Mouse (Mus musculus) megakaryocyte, embryonic 14.5 days (primary cell): ENCODE measurements around the gene Slc24a4. TPM values are rescaled to one million over a fixed set of nuclear protein-coding genes. Genes with fewer than 3 reads are reported as not detected.

Experiments
- H3K27me3 ChIP-seq: replicated peaks from 2 replicates; pipeline ENCODE3; 2012; ENCODE audit warnings: inconsistent platforms
- H3K36me3 ChIP-seq: replicated peaks from 2 replicates; pipeline ENCODE3; 2012; ENCODE audit warnings: low read length, inconsistent platforms, mixed read lengths
- H3K4me1 ChIP-seq: 2 replicates; pipeline ENCODE4 v1.6.1; 2012; ENCODE audit warnings: inconsistent platforms
- H3K4me3 ChIP-seq: replicated peaks from 2 replicates; pipeline ENCODE3; 2012; ENCODE audit warnings: moderate library complexity, mild to moderate bottlenecking, inconsistent platforms
- H3K9me3 ChIP-seq: 2 replicates; pipeline ENCODE4 v1.6.1; 2012; ENCODE audit warnings: inconsistent platforms
- FLI1 ChIP-seq: IDR thresholded peaks from 2 replicates; pipeline ENCODE4 v1.6.1; 2012; ENCODE audit warnings: low read length, inconsistent platforms, mixed read lengths
- GATA1 ChIP-seq: IDR thresholded peaks from 3 replicates; pipeline ENCODE4 v1.6.1; 2012; ENCODE audit warnings: mixed read lengths, low read length, inconsistent platforms, borderline replicate concordance
- polyA plus RNA-seq: library from polyadenylated mRNA; stranded (reverse); fragments of >175 nt; gene quantifications from 2 replicates; pipeline ENCODE4 v1.2.3, GENCODE M21; 2012; ENCODE audit warnings: low replicate concordance; ENCODE audit not compliant: insufficient read depth

Gene Slc24a4
- polyA plus RNA-seq, 1 experiment = 0.04 TPM

- no peak for TF ChIP-seq FLI1
- no peak for TF ChIP-seq GATA1
- peaks cover 26% of the 10 kb centered on the region for H3K36me3 ChIP-seq
- H3K4me3 ChIP-seq = no peak overlapping the region
- H3K4me1 ChIP-seq = peaks cover 49% of the 10 kb centered on the region
- peaks cover 16% of the 10 kb centered on the region for H3K9me3 ChIP-seq
- peaks cover 4% of the 10 kb centered on the region for H3K27me3 ChIP-seq
Measured at GRCm38 (mm10) chr12:102280867-102281503, 152.5 kb downstream of the Slc24a4 start.

GRCm38 (mm10) chr12:102282126-102282525 is 153.6 kb downstream of the Slc24a4 start:
- TF ChIP-seq FLI1 = no peak
- TF ChIP-seq GATA1 = no peak
- Histone ChIP-seq H3K4me3 (peak overlapping the region; percentile 97), H3K4me1 (peaks cover 53% of the 10 kb centered on the region), H3K9me3 (peaks cover 16% of the 10 kb centered on the region), H3K27me3 (peaks cover 4% of the 10 kb centered on the region), H3K36me3 (peaks cover 38% of the 10 kb centered on the region)

- H3K9me3 ChIP-seq = peaks cover 11% of the 10 kb centered on the region
- TF ChIP-seq FLI1 (no peak), GATA1 (no peak)
- H3K4me1 ChIP-seq = peaks cover 61% of the 10 kb centered on the region
- H3K27me3 ChIP-seq = peaks cover 2% of the 10 kb centered on the region
- H3K4me3 ChIP-seq = peak within 1 kb of the TSS; percentile 97
- peaks cover 42% of the 10 kb centered on the region for H3K36me3 ChIP-seq
Measured at GRCm38 (mm10) chr12:102282763-102283482, 154.4 kb downstream of the Slc24a4 start, which contains the start of gene Rin3. TSS of gene Rin3 (plus strand) at chr12:102283048.

- Histone ChIP-seq H3K9me3 (peaks cover 4% of the 10 kb centered on the region), H3K4me1 (peaks cover 68% of the 10 kb centered on the region), H3K4me3 (peak overlapping the region; percentile 97), H3K36me3 (peaks cover 42% of the 10 kb centered on the region), H3K27me3 (no peaks in the 10 kb centered on the region)
- no peak for TF ChIP-seq GATA1
- no peak for TF ChIP-seq FLI1
Measured at GRCm38 (mm10) chr12:102283483-102284266, 155.1 kb downstream of the Slc24a4 start.

GRCm38 (mm10) chr12:102284267-102284610 is 155.7 kb downstream of the Slc24a4 start:
- no peak for TF ChIP-seq FLI1
- H3K4me3 ChIP-seq = peak overlapping the region; percentile 97
- H3K27me3 ChIP-seq = no peaks in the 10 kb centered on the region
- H3K36me3 ChIP-seq = peaks cover 45% of the 10 kb centered on the region
- H3K4me1 ChIP-seq = peaks cover 74% of the 10 kb centered on the region
- H3K9me3 ChIP-seq = no peaks in the 10 kb centered on the region

GRCm38 (mm10) chr12:102284618-102285159 is 156.2 kb downstream of the Slc24a4 start:
- peak overlapping the region; percentile 97 for H3K4me3 ChIP-seq
- no peaks in the 10 kb centered on the region for H3K27me3 ChIP-seq
- TF ChIP-seq GATA1 (no peak), FLI1 (no peak)
- H3K9me3 ChIP-seq = no peaks in the 10 kb centered on the region
- H3K36me3 ChIP-seq = peaks cover 50% of the 10 kb centered on the region
- peaks cover 79% of the 10 kb centered on the region for H3K4me1 ChIP-seq

GRCm38 (mm10) chr12:102285318-102285717 is 156.8 kb downstream of the Slc24a4 start:
- no peak for TF ChIP-seq GATA1
- no peak for TF ChIP-seq FLI1
- Histone ChIP-seq H3K36me3 (peaks cover 56% of the 10 kb centered on the region), H3K27me3 (no peaks in the 10 kb centered on the region), H3K4me1 (peaks cover 85% of the 10 kb centered on the region), H3K4me3 (peak overlapping the region; percentile 97), H3K9me3 (no peaks in the 10 kb centered on the region)

GRCm38 (mm10) chr12:102285779-102286178 is 157.2 kb downstream of the Slc24a4 start:
- TF ChIP-seq FLI1 = no peak
- no peak for TF ChIP-seq GATA1
- H3K4me3 ChIP-seq = peak overlapping the region; percentile 97
- H3K27me3 ChIP-seq = no peaks in the 10 kb centered on the region
- H3K36me3 ChIP-seq = peaks cover 61% of the 10 kb centered on the region
- no peaks in the 10 kb centered on the region for H3K9me3 ChIP-seq
- peaks cover 88% of the 10 kb centered on the region for H3K4me1 ChIP-seq

- no peaks in the 10 kb centered on the region for H3K9me3 ChIP-seq
- H3K27me3 ChIP-seq = no peaks in the 10 kb centered on the region
- H3K36me3 ChIP-seq = peaks cover 70% of the 10 kb centered on the region
- H3K4me3 ChIP-seq = peak overlapping the region; percentile 97
- H3K4me1 ChIP-seq = peaks cover 94% of the 10 kb centered on the region
- TF ChIP-seq GATA1 (no peak), FLI1 (no peak)
Measured at GRCm38 (mm10) chr12:102286681-102287414, 158.3 kb downstream of the Slc24a4 start.
